Mouse (Mus musculus) embryonic facial prominence, embryonic 12.5 days (tissue): ENCODE results near the gene Gm15013. TPM values are rescaled to one million over a fixed set of nuclear protein-coding genes. Genes with fewer than 3 reads are reported as not detected.

Experiments
- polyA plus RNA-seq: library from polyadenylated mRNA; unstranded; fragments of >200 nt; fragmentation: Nextera tagmentation; extraction: Ambion mirVana; gene quantifications from 2 replicates; pipeline ENCODE4 v1.2.1, GENCODE M21; 2016

Gene Gm15013
- polyA plus RNA-seq, 1 experiment from 2014 or later, result 0.28 TPM

Other genes with a start within 250 kb of the Gm15013 start
- 1.3 and 2.0 TPM in 2 replicates for gene D330045A20Rik, start 234.1 kb downstream of the Gm15013 start, polyA plus RNA-seq
- 6.0 and 6.9 TPM in 2 replicates for gene Rnf128, start 151.2 kb downstream of the Gm15013 start, polyA plus RNA-seq
- 1.9 and 2.7 TPM in 2 replicates for gene Tbc1d8b, start 29.5 kb downstream of the Gm15013 start, polyA plus RNA-seq
- not detected in 2 replicates for gene Ripply1, start 67.9 kb upstream of the Gm15013 start, polyA plus RNA-seq
- 0.18 TPM in 1 of 2 replicates, not detected in the other for gene Cldn2, start 86.3 kb upstream of the Gm15013 start, polyA plus RNA-seq
- 12.8 and 14.2 TPM in 2 replicates for gene Morc4, start 157.2 kb upstream of the Gm15013 start, polyA plus RNA-seq